Mouse (Mus musculus) myocyte (in vitro differentiated cells): ENCODE data around the gene Mctp2.

Experiments
- CEBPB ChIP-seq: IDR thresholded peaks from 2 replicates; pipeline ENCODE4 v1.6.1; 2011; ENCODE audit warnings: mild to moderate bottlenecking, moderate library complexity; ENCODE audit not compliant: poor library complexity, insufficient read depth, severe bottlenecking
- E2F4 ChIP-seq: IDR thresholded peaks from one replicate; pipeline ENCODE4 v1.6.1; 2011; ENCODE audit warnings: mild to moderate bottlenecking, control low read depth, moderate library complexity; ENCODE audit not compliant: insufficient read depth
- MAX ChIP-seq: IDR thresholded peaks from one replicate; pipeline ENCODE4 v1.6.1; 2011; ENCODE audit warnings: low read depth, mild to moderate bottlenecking, control low read depth
- MYOD1 ChIP-seq, 3 experiments: IDR thresholded peaks; one replicate each; pipeline ENCODE4 v1.6.1; 2011; ENCODE audit warnings: control low read depth in 2 of 3, low read depth in 2 of 3, mild to moderate bottlenecking in 2 of 3, moderate library complexity in 1 of 3; ENCODE audit not compliant: insufficient read length in 2 of 3, control insufficient read depth in 1 of 3
- MYOG ChIP-seq, 3 experiments: IDR thresholded peaks; one replicate each; pipeline ENCODE4 v1.6.1; 2011; ENCODE audit warnings: control low read depth in 2 of 3, low read depth in 2 of 3, mild to moderate bottlenecking in 2 of 3; ENCODE audit not compliant: insufficient read length in 2 of 3, control insufficient read depth in 1 of 3, insufficient read depth in 1 of 3
- POLR2A ChIP-seq: IDR thresholded peaks from one replicate; pipeline ENCODE4 v1.6.1; 2011; ENCODE audit warnings: low read depth, mild to moderate bottlenecking, control low read depth, moderate library complexity; ENCODE audit not compliant: insufficient read length
- POLR2AphosphoS2 ChIP-seq: IDR thresholded peaks from one replicate; pipeline ENCODE4 v1.6.1; 2011; ENCODE audit warnings: low read depth, control low read depth; ENCODE audit not compliant: insufficient read length
- REST ChIP-seq: IDR thresholded peaks from one replicate; pipeline ENCODE4 v1.6.1; 2011; ENCODE audit warnings: mild to moderate bottlenecking, control low read depth, moderate library complexity; ENCODE audit not compliant: insufficient read depth, insufficient read length
- SRF ChIP-seq: IDR thresholded peaks from one replicate; pipeline ENCODE4 v1.6.1; 2011; ENCODE audit warnings: low read depth; ENCODE audit not compliant: control insufficient read depth, insufficient read length
- TCF12 ChIP-seq: IDR thresholded peaks from one replicate; pipeline ENCODE4 v1.6.1; 2011; ENCODE audit warnings: mild to moderate bottlenecking, control low read depth; ENCODE audit not compliant: poor library complexity, insufficient read depth, severe bottlenecking
- USF1 ChIP-seq: IDR thresholded peaks from one replicate; pipeline ENCODE4 v1.6.1; 2011; ENCODE audit warnings: low read depth, mild to moderate bottlenecking, control low read depth, moderate library complexity

GRCm38 (mm10) chr7:72120986-72121385 lies 185.4 kb downstream of the Mctp2 start:
- no peak for TF ChIP-seq POLR2A
- no peak for TF ChIP-seq REST
- TF ChIP-seq TCF12 = no peak
- no peak for TF ChIP-seq SRF
- TF ChIP-seq MYOD1 (IDR thresholded peaks at IDR 0.05; ENCODE audit: control insufficient read depth in 1 of 3, insufficient read length in 2 of 3, low read depth in 2 of 3) = no peak
- TF ChIP-seq MYOG (IDR thresholded peaks at IDR 0.05; ENCODE audit: control insufficient read depth in 1 of 3, insufficient read depth in 1 of 3, insufficient read length in 2 of 3, low read depth in 2 of 3) = no peak
- no peak for TF ChIP-seq E2F4
- no peak for TF ChIP-seq POLR2AphosphoS2
- no peak for TF ChIP-seq USF1
- no peak for TF ChIP-seq MAX
- no peak for TF ChIP-seq CEBPB
